Mouse (Mus musculus) bone marrow, adult 2 months (tissue): ENCODE data around the gene Ushbp1. TPM values are rescaled to one million over a fixed set of nuclear protein-coding genes. Genes with fewer than 3 reads are reported as not detected.

Experiments
- H3K27ac ChIP-seq: fragments of 200-500 bp; 2 replicates; pipeline ENCODE4 v1.5.1; 2012; ENCODE audit warnings: low read depth, mild to moderate bottlenecking, control low read depth, inconsistent platforms, low read length; ENCODE audit not compliant: control insufficient read depth, poor library complexity, insufficient read depth
- H3K4me1 ChIP-seq: fragments of 200-500 bp; 2 replicates; pipeline ENCODE4 v1.6.1; 2011; ENCODE audit warnings: low read length; ENCODE audit not compliant: control insufficient read depth, insufficient read depth
- H3K4me3 ChIP-seq: fragments of 200-500 bp; replicated peaks from 2 replicates; pipeline ENCODE3; 2011; ENCODE audit warnings: mild to moderate bottlenecking, low read depth, low read length, control low read depth; ENCODE audit not compliant: control insufficient read depth
- CTCF ChIP-seq: fragments of 200-500 bp; IDR thresholded peaks from 2 replicates; pipeline ENCODE4 v1.5.1; 2011; ENCODE audit warnings: low read length, control low read depth; ENCODE audit not compliant: control insufficient read depth, insufficient read depth
- POLR2A ChIP-seq: fragments of 200-500 bp; IDR thresholded peaks from 2 replicates; pipeline ENCODE4 v1.6.1; 2011; ENCODE audit warnings: low read depth, mild to moderate bottlenecking, control low read depth, low read length, borderline replicate concordance; ENCODE audit not compliant: control insufficient read depth
- WGBS: fragments of 180-500 bp; shearing (Covaris S2); methylation state at CpG from one replicate; pipeline ENCODE4 v1.1.7; 2018; 5-methylcytosine and 5-hydroxymethylcytosine counted together
- polyA plus RNA-seq: library from polyadenylated mRNA; stranded (reverse); fragments of >200 nt; gene quantifications from 2 replicates; pipeline ENCODE4 v1.2.4, GENCODE M21; 2011; ENCODE audit warnings: low replicate concordance; ENCODE audit not compliant: missing spikeins, insufficient read depth, insufficient read length

Gene Ushbp1
- polyA plus RNA-seq, 1 experiment, result 15.9 TPM

DNA sequence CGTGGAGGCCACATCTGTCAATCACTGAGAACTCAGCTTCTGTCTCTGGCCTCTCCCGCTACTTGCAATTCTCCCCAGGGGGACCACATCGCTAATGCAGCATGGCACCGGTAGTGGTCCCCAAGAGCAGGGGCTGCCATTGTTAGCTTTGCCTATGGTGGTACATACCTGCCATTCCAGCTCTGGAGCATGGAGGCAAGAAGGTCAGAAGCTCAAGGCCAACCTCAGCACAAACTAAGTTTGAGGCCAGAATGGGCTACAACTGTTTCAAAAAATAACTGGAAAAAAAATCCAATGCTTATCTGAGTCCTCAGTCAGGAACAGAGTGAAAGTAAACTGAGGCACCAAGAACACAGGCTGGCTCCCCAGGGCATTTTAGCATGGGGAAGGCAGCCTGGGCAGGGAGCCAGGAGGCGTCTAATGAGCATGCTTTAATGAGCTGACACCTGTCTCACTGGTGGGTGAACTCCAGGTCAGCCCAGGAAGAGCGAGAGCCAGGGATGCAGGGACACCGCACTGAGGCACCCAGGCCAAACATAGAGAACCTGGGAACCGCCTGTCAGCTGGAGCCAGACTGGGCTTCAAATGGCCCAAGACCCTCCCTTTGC lies 19.1 kb downstream of the Ushbp1 start:
- no peak overlapping the region for H3K4me3 ChIP-seq
- no peak for TF ChIP-seq CTCF
- no peak for TF ChIP-seq POLR2A
- H3K4me1 ChIP-seq, result peaks cover 1% of the 10 kb centered on the region
- H3K27ac ChIP-seq, result no peak overlapping the region
- 67% methylated on average over 8 of the region's 8 CpGs for WGBS

DNA sequence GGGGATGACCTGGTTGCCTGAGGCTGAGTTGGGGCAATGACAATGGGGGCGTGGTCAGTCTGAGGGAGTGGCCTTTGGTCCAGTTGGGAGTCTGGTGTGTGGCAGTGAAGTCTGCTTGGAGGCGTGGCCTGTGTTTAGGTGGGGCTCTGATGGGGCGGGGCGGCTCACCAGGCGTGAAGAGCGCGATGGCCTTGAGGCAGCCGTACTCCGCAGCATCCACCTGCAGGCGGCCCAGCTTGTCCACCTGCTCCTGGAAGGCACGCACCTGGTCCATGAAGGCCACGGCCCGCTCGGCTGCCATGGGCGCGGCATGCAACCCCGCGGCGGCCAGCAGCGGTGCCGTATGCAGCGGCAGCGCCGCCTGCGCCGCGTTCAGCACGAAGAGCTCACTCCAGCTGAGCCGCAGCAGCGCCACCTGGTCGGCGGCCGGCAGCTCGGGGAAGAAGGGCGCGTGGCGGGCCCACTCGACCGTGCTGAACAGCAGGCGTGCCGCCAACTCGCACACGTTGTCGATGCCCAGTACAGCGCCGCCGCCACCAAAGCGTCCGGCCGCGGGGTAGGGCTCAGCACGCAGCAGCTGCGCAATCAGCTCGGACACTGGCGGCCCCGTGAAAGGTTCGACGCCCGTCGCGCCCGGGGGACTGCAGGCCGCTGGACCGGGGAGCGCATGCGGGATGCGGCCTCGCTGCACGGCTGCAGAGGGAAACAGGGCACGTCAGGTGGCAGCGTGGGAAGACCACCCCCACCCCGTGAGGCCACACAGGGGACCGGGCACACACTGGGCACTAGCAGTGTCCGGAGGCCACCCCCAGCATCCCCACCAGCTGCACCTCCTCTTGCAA lies 19.8 kb downstream of the Ushbp1 start:
- TF ChIP-seq CTCF (peak; percentile 7; the same call in 1 of the 2 replicates), POLR2A (no peak)
- H3K4me3 ChIP-seq, result no peak overlapping the region
- WGBS, result 34% methylated on average over 74 of the region's 74 CpGs
- H3K4me1 ChIP-seq, result peaks cover 1% of the 10 kb centered on the region
- no peak overlapping the region; the same call in 1 of the 2 replicates for H3K27ac ChIP-seq

DNA sequence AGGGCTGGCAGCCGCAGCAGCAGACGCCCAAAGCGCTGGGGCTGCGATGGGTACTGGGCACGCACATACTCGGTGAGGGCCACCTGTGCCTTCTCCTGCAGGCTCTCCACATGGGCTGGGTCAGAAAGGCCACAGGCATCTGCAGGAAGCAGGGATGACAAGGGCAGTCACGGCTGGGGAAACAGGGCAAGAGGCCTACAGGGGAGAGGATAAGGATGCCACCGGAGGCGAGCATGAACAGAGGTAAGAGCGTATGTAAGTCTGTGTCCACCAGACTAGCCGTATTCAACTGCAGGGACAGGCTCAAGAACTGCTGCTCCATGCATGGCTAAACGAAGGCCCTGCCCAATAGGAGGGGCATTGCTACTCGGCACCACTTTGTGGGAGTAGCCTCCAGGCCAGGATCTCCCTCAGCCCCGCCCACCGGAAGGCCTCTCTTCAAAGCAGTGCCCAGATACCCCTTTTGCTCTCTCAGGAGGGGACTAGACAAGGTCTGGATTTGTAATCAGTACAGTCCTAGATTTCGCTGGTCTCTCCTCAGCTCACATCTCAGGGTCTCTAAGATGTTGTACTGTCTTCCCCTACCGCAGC lies 20.9 kb downstream of the Ushbp1 start:
- peaks cover 1% of the 10 kb centered on the region for H3K4me1 ChIP-seq
- WGBS, result 79% methylated on average over 17 of the region's 17 CpGs
- H3K27ac ChIP-seq, result no peak overlapping the region
- no peak overlapping the region for H3K4me3 ChIP-seq
- no peak for TF ChIP-seq CTCF

DNA sequence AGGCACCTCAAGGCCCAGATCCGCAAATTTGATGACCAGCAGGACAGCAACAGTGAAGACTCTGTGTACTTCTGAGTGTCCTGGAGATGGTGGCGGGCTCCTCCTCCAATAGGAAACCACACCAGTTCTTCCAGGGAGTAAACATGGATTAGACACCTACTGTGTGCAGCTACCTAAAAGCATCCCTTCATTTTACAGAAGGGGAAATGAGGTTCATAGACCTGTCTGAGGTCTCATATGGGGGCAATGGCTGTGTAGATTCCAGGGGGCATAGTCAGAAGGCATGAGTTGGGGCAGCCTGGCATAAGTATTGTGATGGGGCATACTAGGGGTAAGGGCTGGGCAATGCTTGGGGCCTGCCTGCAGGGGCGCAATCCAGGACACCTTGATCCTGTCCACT lies 22.6 kb downstream of the Ushbp1 start:
- H3K27ac ChIP-seq, result no peak overlapping the region
- TF ChIP-seq POLR2A, result no peak
- TF ChIP-seq CTCF, result no peak
- no peak overlapping the region for H3K4me3 ChIP-seq
- WGBS, result 82% methylated on average over 3 of the region's 3 CpGs
- H3K4me1 ChIP-seq, result peaks cover 1% of the 10 kb centered on the region; the same call in 1 of the 2 replicates

DNA sequence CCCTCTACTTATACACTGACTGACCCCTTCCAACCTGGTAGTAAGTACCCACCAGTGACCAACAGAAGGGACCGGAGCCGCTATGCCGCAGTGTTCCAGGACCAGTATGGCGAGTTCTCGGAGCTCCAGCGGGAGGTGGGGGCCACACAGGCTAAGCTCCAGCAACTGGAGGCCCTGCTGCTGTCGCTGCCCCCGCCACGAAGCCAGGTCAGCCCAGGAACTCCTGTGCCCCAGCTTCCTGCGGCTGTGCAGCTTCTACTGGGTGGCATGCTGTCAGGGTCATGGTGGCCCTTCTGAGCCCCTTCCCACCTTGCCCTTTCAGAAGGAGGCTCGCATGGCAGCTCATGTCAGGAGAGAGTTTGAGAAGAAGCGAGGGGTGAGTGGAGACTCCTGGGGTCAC lies 23.2 kb downstream of the Ushbp1 start:
- peaks cover 3% of the 10 kb centered on the region; the same call in 1 of the 2 replicates for H3K4me1 ChIP-seq
- H3K27ac ChIP-seq, result no peak overlapping the region
- no peak for TF ChIP-seq CTCF
- no peak for TF ChIP-seq POLR2A
- WGBS, result 88% methylated on average over 12 of the region's 12 CpGs
- no peak overlapping the region for H3K4me3 ChIP-seq

DNA sequence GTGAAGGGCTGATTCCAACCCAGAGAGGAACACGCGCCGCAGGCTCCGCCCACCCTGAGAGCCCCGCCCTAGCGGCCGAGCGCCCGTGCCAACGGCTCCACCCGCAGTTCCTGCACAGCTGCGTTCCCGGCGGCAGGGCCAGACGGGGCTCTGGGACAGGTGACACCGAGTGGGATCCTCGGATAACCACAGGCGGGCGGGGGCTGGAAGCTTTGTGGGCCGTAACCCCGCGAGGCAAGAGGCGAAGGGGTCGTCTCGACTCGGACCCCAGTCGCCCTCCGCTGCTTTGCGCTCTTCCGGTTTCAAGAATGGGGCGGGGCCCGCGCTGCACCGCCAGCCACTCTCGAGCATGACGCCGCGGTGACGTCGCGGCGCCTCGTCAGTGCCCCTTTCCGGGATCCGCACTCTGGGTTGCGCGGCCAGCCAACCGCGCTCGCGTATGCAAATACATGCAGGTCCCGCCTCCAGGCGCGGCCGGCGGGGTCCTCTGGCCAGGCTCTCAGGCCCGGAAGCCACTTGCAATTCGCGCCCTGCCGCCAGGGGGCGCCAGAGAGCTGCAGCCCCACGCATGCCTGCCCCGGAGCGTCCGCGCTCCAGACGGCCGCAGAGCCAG lies 24.3 kb downstream of the Ushbp1 start, which contains the start of gene Ocel1:
Gene Ocel1, plus strand, starts transcription at position 63 of the 613 bp plus-strand sequence.
- Histone ChIP-seq H3K4me1 (peaks cover 3% of the 10 kb centered on the region; the same call in 1 of the 2 replicates), H3K4me3 (peak within 1 kb of the TSS; percentile 76), H3K27ac (peak within 1 kb of the TSS; percentile 95)
- TF ChIP-seq CTCF (peak; percentile 84), POLR2A (peak; percentile 90; the same call in 1 of the 2 replicates)
- WGBS, result under 1% methylated on average over 68 of the region's 68 CpGs

DNA sequence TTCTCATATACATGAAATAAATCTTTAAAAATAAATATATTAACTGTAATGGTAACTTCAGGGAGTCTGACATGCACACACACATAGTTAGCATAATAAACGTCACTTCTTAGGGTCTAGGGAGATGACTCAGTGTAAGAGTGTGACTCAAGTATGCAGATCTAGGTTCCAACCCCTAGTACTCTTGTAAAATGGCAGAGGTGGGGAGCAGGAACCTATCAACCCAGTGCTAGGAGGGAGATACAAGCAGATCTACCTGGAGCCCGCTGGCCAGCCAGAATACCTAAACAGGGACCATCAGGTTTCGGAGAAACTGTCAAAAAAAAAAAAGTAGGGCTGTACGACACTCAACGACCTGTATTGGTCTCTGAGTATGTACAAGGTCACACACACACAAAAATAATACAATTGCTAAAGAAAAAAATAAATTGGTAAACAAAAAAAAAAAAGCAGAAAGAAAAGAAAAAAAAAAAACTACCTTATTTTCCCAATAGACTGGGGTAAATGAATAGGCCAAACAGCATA lies 24.8 kb downstream of the Ushbp1 start:
- 15% methylated on average over 5 of the region's 5 CpGs for WGBS
- no peak for TF ChIP-seq POLR2A
- TF ChIP-seq CTCF, result no peak
- H3K4me1 ChIP-seq, result peaks cover 2% of the 10 kb centered on the region; the same call in 1 of the 2 replicates
- peak overlapping the region; percentile 95 for H3K27ac ChIP-seq
- peak overlapping the region; percentile 14 for H3K4me3 ChIP-seq
